Mouse (Mus musculus): Measurements from ENCODE around the gene Ddx31.

GRCm38 (mm10) chr2:28923912-28924311 is 83.7 kb downstream of the Ddx31 start:
- TF ChIP-seq CTCF (IDR thresholded peaks at IDR 0.05; ENCODE audit: extremely low read depth, insufficient read depth, insufficient read length, insufficient replicate concordance), result peak; percentile 48; the same call in 1 of the 2 replicates
- TF ChIP-seq POLR2A (IDR thresholded peaks at IDR 0.05; ENCODE audit: low read depth, low read length), result no peak

All from spleen, adult 2 months (tissue).